Mouse (Mus musculus) splenic B cell, adult 2 months (primary cell): ENCODE results near the gene Hus1.

Experiments used
- DNase-seq: peaks from one replicate; pipeline ENCODE4 v3.0.0-alpha.2; 2011; ENCODE audit warnings: low read depth, low spot score
- H3K27me3 ChIP-seq: 2 replicates; pipeline ENCODE4 v1.6.1; 2012; ENCODE audit warnings: mild to moderate bottlenecking, low read length, moderate library complexity, mixed read lengths; ENCODE audit not compliant: control insufficient read depth, poor library complexity, insufficient read depth, severe bottlenecking
- H3K36me3 ChIP-seq: 2 replicates; pipeline ENCODE4 v1.6.1; 2012; ENCODE audit warnings: mild to moderate bottlenecking, low read length, moderate library complexity, mixed read lengths; ENCODE audit not compliant: control insufficient read depth, poor library complexity, insufficient read depth, severe bottlenecking

The Hus1 gene

DNA sequence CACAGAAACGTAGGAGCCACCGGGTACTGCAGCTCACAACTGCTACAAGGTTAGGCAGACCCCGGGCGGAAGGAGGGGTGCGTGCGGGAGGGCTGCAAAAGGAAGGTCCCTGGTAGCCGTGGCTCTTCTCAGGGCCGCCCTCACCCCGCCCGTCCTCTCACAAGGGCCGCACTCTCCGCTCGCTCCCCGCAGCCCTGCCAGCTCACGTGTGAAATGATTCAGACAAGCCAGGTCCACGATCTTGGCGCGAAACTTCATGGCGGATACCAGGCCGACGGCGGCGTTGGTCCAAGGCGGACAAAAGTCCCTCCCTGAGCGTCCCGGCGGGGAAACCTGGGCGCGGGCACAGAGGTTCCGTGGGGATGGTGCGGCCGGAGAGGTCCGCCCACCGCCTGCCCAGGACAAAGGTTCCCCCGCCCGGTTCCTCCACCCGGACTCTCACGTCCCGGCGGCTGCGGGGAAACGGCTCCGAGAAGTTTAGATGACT is at the start of gene Hus1:
Hus1 (minus strand) TSS at position 339 of the 487 bp plus-strand sequence.
- H3K36me3 ChIP-seq = 0 out of 2 replicates have a peak, but pooled peaks cover 2% of the 10 kb centered on the region
- peak; percentile 73 for DNase-seq

DNA sequence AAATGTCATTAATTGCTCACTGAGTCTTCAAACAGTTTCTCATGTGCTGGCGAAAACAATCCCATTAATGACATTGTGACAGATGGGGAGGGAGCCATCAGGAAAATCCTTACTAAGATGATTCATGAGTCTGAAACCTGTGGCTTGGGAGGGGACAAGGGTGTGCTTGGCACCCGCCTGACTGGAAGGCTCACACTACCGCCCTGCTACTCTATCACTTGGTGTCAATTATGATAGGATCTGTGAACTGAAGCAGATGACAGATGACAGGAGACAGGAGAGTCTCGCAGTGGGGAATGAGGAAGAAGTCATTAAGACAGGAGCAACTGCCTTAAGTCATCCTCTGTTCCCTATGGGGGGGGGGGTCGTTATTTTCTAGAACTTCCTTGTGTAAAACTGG is 49.5 kb upstream of the Hus1 start:
- no peaks in the 10 kb centered on the region for H3K36me3 ChIP-seq
- DNase-seq = no peak
- no peaks in the 10 kb centered on the region for H3K27me3 ChIP-seq

More for the DNA sequence above, at the start of gene Hus1:
- no peaks in the 10 kb centered on the region for H3K27me3 ChIP-seq

DNA sequence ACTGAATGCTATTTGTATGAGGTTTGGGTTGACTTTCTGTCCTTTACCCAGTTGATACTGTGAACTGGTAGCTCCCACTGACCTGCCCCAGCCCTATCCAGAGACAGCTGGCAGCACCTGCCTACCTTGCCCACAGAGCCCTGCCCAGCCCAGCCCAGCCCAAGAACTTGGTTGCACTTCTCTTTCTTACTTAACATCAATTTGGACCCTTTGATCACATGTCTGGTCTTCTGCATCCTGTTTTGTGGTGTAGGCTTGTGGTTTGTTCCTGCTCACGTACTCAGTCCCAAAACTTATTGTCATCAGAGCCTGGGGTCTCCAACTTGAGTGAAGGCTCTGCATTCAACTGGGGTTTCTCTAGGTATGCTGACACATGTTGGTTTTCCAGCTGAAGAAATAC is 49.0 kb upstream of the Hus1 start:
- no peak for DNase-seq
- Histone ChIP-seq H3K27me3 (no peaks in the 10 kb centered on the region), H3K36me3 (no peaks in the 10 kb centered on the region)

DNA sequence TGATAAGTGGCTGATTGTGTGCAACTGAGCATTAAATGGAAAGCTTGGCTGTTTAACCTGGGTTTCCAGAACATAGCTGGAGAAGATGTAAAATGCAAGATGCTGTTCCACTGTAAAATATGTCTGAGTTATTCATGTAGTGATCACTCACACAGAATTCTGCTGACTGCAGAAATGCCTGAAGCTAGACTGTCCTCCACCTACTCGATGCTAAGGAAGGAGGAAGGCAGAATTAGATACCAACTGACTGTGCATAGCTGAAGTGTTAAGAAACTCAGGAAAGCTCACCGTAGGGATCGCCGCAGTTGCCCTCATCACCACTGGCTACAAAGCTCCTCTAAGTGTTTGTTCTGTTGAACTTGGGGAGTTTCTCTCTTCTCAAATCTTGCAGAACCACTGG is 46.7 kb upstream of the Hus1 start:
- Histone ChIP-seq H3K36me3 (no peaks in the 10 kb centered on the region), H3K27me3 (no peaks in the 10 kb centered on the region)

DNA sequence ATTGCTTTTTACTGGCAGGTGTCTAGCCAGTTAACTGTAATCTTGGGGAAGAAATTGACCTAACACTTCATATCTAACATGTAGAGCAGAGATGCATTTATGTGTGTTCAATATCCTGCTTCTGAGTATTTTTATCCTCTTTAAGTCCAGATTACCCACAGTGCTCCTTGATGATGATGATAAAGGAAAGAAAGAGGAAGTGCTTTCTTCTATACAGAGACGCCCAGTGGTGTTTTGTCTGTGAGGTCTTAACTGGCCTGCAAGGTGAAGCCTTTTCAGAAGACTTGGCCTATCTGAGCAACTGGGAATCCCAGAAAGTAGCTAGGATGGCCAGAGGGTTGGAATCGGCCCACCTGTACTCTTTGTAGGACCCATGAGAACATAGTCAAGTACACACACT is 45.9 kb upstream of the Hus1 start:
- H3K27me3 ChIP-seq = no peaks in the 10 kb centered on the region
- no peaks in the 10 kb centered on the region for H3K36me3 ChIP-seq
- DNase-seq = no peak

More for the DNA sequence above, 46.7 kb upstream of the Hus1 start:
- no peak for DNase-seq

DNA sequence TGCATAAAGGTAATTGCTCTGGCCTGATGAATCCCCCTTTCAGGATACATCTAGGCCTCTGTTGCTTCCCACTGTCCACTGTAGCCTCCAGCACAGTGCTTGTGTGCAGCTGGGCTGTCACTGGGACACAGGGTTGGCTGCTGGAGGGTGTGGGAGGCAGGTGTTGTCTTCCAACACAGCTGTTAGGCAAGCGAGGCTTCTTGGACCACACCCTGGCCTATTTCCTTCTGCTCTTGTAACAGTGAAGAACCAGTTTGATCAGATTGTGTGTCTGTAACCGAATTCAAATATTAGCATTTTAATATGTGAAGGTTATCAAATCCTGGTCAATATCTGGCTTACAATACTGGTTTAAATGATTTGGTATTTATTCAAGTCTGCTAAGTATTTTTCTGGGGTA is 40.9 kb upstream of the Hus1 start:
- no peaks in the 10 kb centered on the region for H3K27me3 ChIP-seq
- H3K36me3 ChIP-seq = no peaks in the 10 kb centered on the region
- DNase-seq = no peak

DNA sequence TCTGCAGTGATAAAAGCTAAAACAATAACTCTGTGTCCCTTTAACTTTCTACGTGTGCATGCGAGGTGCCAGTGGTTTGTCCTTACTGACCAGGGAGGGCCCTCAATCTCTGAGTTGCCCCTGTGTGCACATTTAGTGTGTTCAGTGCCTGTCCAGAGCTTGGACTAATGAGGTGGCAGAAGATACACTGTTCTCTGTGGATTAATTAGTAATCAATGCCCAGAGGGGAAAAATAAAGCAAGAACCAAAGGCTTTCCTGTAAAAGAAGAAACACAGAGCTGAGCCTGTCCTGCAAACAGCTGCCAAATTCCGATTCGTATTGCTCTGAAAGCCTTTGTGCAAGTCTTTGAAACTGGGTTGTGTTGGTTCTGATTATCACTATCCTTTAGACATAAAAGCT is 39.2 kb upstream of the Hus1 start:
- H3K27me3 ChIP-seq = no peaks in the 10 kb centered on the region
- DNase-seq = no peak
- H3K36me3 ChIP-seq = no peaks in the 10 kb centered on the region

DNA sequence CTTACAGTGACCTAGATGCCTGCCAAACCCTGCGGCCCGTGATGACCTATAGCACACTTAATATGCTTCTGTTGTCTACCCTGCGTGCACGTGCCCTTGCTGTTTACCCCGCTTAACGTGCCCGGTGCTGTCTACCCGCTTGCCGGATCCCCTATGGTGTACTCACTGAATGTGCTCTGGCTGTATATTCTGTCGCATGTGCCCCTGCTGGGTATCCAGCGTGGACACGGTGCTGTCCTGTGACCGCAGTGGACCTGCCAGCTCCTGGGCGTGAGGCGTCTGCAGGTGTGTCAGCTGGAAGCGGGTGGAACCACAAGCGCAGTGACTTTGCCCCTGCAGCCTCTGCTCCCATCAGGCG is 37.7 kb upstream of the Hus1 start, which contains the start of gene Sun3:
Sun3 (minus strand) TSS at position 289 of the 358 bp plus-strand sequence.
- no peaks in the 10 kb centered on the region for H3K36me3 ChIP-seq
- no peak for DNase-seq
- no peaks in the 10 kb centered on the region for H3K27me3 ChIP-seq

DNA sequence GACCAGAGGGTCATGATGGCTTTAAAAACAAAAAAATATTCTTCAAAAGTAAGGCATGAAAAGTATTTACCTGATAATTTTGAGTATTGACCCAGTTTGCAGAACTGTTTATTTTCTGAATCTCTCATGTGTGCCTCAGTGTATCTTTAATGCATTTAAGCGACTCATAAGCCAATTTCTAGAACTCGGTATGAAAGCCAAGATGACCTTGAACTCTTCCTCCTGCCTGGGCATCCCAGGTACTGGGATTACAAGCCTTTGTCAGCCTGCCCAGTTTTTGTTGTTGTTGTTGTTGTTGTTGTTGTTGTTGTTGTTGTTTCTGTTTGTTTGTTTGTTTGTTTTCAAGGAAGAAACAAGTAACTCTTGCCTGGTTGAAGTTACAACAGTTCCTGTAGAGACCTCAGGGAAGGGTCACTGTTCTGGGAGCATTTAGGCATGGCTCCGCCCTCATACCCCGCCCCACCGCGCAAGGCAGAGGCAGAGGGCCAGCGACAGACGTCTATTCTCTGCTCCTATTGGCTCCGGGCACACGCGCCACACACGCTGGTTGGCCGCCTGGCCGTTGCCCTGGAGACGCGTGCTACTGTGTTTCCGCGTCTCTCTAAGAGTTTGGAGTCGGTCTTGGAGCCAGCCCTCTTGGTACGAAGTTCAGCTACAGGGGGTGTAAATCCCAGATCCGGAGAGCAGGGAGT is 37.2 kb upstream of the Hus1 start, which contains the start of gene Gm11992:
Gm11992 (plus strand) TSS at position 584 of the 692 bp plus-strand sequence.
- H3K36me3 ChIP-seq = no peaks in the 10 kb centered on the region
- H3K27me3 ChIP-seq = no peaks in the 10 kb centered on the region
- peak; percentile 6 for DNase-seq

DNA sequence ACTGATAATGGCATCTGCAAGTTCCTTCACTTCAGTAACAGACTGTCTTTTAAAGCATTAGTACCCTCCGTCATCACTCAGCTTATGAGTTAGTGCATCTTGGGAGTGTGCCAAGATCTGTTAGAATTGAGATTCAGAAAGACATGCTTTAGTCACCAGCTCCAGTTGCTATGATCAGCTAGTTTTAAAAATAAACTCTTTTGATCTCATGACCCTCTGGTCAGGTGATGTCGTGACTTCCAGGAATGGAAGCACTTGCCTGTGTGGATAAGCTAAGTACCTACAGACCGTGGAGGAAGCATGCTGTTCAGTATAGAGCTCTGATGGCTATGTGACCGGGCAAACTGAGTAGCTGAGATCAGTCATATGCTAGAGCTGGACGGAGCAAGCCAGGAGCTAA is 36.1 kb upstream of the Hus1 start:
- no peak for DNase-seq
- Histone ChIP-seq H3K27me3 (no peaks in the 10 kb centered on the region), H3K36me3 (no peaks in the 10 kb centered on the region)

DNA sequence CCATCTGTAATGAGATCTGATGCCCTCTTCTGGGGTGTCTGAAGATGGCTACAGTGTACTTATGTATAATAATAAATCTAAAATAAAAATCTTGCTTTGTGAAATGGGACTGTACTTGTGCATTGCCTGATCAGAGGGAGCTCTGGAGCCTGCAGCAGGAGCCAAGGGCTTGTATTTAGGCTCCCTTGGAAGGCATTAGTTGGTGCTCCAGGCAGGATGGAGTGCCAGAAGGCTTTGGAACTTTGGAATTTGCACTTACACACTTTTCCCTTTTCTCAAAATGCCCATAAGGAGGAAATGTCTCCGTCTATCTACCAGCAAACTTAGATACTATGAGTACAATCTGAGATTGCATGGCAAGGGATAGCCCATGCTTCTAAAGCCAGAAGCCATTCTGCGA is 35.6 kb upstream of the Hus1 start:
- H3K27me3 ChIP-seq = no peaks in the 10 kb centered on the region
- DNase-seq = no peak

DNA sequence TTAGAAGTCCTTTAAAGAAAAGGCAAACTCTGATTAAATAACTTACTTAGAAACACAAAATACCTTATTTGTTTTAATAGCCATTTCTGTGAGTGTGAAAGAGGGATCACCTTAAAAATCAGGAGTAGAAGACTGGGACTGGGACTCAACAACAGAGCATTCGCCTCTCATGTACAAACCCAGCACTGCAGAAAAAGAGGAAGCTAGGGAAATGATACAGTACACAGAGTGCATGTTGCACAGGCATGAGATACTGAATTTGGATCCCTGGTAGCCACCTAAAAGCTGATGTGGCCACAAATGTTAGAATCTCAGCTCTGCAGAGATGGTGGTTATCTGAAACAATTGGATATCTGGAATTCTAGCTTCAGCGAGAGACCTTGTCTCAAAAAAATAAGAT is 20.5 kb upstream of the Hus1 start:
- DNase-seq = no peak
- H3K36me3 ChIP-seq = no peaks in the 10 kb centered on the region
- no peaks in the 10 kb centered on the region for H3K27me3 ChIP-seq

More for the DNA sequence above, 35.6 kb upstream of the Hus1 start:
- H3K36me3 ChIP-seq = no peaks in the 10 kb centered on the region

DNA sequence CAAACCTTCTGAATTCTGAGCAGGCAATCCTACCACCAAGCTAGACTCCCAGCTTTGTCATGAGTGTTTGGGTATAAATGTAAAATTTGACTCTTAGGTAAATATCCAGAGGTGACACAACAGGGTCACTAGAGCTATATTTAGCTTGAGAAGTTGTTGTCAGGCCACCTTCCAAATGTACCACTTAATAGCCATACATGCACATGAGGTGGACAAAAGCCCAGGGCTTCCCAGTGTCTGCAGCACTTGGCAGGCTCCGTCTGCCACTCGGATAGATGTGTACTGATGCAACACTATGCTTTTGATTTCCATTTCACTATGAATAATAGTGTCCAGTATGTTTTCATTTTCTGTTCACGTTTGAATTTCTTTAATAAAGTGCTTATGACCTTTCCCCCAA is 14.2 kb upstream of the Hus1 start:
- DNase-seq = no peak
- Histone ChIP-seq H3K27me3 (no peaks in the 10 kb centered on the region), H3K36me3 (no peaks in the 10 kb centered on the region)

DNA sequence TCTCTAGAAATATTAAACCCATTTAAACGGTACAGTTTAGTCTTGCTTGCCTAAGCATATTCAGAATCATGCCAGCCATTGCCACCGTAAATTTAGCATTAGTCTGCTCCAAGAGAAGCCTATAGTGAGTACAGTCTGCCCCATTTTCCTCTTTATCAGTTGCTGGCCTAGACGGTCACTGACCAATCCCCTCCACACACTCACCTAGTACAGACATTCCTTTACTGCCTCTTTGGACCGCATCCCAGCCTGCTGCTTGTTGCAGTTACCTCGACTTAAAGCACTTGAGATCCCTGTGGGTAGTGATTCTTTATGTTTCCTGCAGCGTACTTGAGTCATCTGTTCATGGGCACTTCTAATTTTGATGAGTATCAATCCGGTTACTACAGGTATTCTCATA is 13.8 kb upstream of the Hus1 start:
- no peak for DNase-seq
- Histone ChIP-seq H3K36me3 (no peaks in the 10 kb centered on the region), H3K27me3 (no peaks in the 10 kb centered on the region)

DNA sequence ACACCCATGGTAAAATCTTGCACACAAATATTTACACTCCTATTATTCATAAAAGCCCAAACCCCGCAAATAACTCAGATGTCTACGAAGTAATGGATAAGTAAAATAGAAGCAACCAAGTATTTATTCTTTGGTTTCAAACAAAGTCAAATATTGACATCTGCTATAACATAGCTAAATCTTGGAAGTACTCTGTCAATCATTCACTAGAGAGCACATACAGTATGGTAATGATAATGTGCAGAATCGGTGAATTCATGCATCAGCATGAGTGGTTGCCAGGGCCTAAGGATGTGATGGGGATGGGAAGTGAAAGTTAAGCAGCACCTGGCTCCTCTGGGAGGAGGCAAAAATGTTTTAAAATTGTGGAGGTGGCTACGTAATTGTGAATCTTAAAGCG is 9.2 kb upstream of the Hus1 start:
- H3K27me3 ChIP-seq = no peaks in the 10 kb centered on the region
- H3K36me3 ChIP-seq = no peaks in the 10 kb centered on the region
- DNase-seq = no peak
